Mouse (Mus musculus): ENCODE results near the gene Rcsd1. TPM values are rescaled to one million over a fixed set of nuclear protein-coding genes. Genes with fewer than 3 reads are reported as not detected.

Rcsd1 gene
- polyA plus RNA-seq, 1 experiment from 2014 or later: 47.8 TPM

- no peak overlapping the region for H3K9ac ChIP-seq (ENCODE audit: low read length)
- H3K27ac ChIP-seq (ENCODE audit: low read length): no peak overlapping the region; the same call in 1 of the 2 replicates
- WGBS: 56% methylated on average over 5 of the region's 5 CpGs
- peaks cover 2% of the 10 kb centered on the region; the same call in 1 of the 2 replicates for H3K4me1 ChIP-seq (replicated peaks; ENCODE audit: control insufficient read depth, insufficient read depth, low read length)
- peaks cover 3% of the 10 kb centered on the region; the same call in 1 of the 2 replicates for H3K36me3 ChIP-seq (ENCODE audit: control insufficient read depth, insufficient read depth, low read length)
- no peak for ATAC-seq (ENCODE audit: low read depth)
- H3K9me3 ChIP-seq (ENCODE audit: control insufficient read depth, low read length): no peaks in the 10 kb centered on the region
- no peak overlapping the region for H3K4me2 ChIP-seq (ENCODE audit: low read depth, low read length)
- H3K4me3 ChIP-seq (ENCODE audit: low read length): no peak overlapping the region
- no peaks in the 10 kb centered on the region for H3K27me3 ChIP-seq (ENCODE audit: control insufficient read depth, insufficient read depth, low read depth, low read length)
Observed at GRCm38 (mm10) chr1:165651158-165651557, 58.4 kb downstream of the Rcsd1 start.

GRCm38 (mm10) chr1:165645102-165645501 is 64.5 kb downstream of the Rcsd1 start:
- Histone ChIP-seq H3K4me1 (replicated peaks; ENCODE audit: control insufficient read depth, insufficient read depth, low read length) (peaks cover 3% of the 10 kb centered on the region; the same call in 1 of the 2 replicates), H3K4me3 (ENCODE audit: low read length) (no peak overlapping the region)
- 75% methylated on average over 4 of the region's 4 CpGs for WGBS

GRCm38 (mm10) chr1:165643735-165644134 is 65.8 kb downstream of the Rcsd1 start:
- Histone ChIP-seq H3K9ac (ENCODE audit: low read length) (no peak overlapping the region), H3K4me2 (ENCODE audit: low read depth, low read length) (no peak overlapping the region), H3K4me3 (ENCODE audit: low read length) (no peak overlapping the region), H3K27me3 (ENCODE audit: control insufficient read depth, insufficient read depth, low read depth, low read length) (no peaks in the 10 kb centered on the region), H3K9me3 (ENCODE audit: control insufficient read depth, low read length) (no peaks in the 10 kb centered on the region), H3K4me1 (replicated peaks; ENCODE audit: control insufficient read depth, insufficient read depth, low read length) (peaks cover 3% of the 10 kb centered on the region; the same call in 1 of the 2 replicates), H3K27ac (ENCODE audit: low read length) (no peak overlapping the region), H3K36me3 (ENCODE audit: control insufficient read depth, insufficient read depth, low read length) (no peaks in the 10 kb centered on the region)
- 49% methylated on average over 5 of the region's 5 CpGs for WGBS
- ATAC-seq (ENCODE audit: low read depth): no peak

More at GRCm38 (mm10) chr1:165645102-165645501, 64.5 kb downstream of the Rcsd1 start:
- no peaks in the 10 kb centered on the region for H3K27me3 ChIP-seq (ENCODE audit: control insufficient read depth, insufficient read depth, low read depth, low read length)
- H3K4me2 ChIP-seq (ENCODE audit: low read depth, low read length): no peak overlapping the region
- H3K9ac ChIP-seq (ENCODE audit: low read length): no peak overlapping the region
- H3K36me3 ChIP-seq (ENCODE audit: control insufficient read depth, insufficient read depth, low read length): no peaks in the 10 kb centered on the region
- no peak overlapping the region for H3K27ac ChIP-seq (ENCODE audit: low read length)
- H3K9me3 ChIP-seq (ENCODE audit: control insufficient read depth, low read length): no peaks in the 10 kb centered on the region
- no peak for ATAC-seq (ENCODE audit: low read depth)

GRCm38 (mm10) chr1:165642780-165643311 is 66.7 kb downstream of the Rcsd1 start:
- peak overlapping the region; percentile 86 for H3K9ac ChIP-seq (ENCODE audit: low read length)
- peak overlapping the region; percentile 93 for H3K27ac ChIP-seq (ENCODE audit: low read length)
- WGBS: 0% methylated on average over 16 of the region's 16 CpGs
- peak overlapping the region; percentile 69 for H3K4me2 ChIP-seq (ENCODE audit: low read depth, low read length)
- ATAC-seq (ENCODE audit: low read depth): peak; percentile 74
- H3K27me3 ChIP-seq (ENCODE audit: control insufficient read depth, insufficient read depth, low read depth, low read length): no peaks in the 10 kb centered on the region
- no peaks in the 10 kb centered on the region for H3K9me3 ChIP-seq (ENCODE audit: control insufficient read depth, low read length)
- peak overlapping the region; percentile 77 for H3K4me3 ChIP-seq (ENCODE audit: low read length)
- H3K36me3 ChIP-seq (ENCODE audit: control insufficient read depth, insufficient read depth, low read length): no peaks in the 10 kb centered on the region
- peaks cover 3% of the 10 kb centered on the region; the same call in 1 of the 2 replicates for H3K4me1 ChIP-seq (replicated peaks; ENCODE audit: control insufficient read depth, insufficient read depth, low read length)

DNA sequence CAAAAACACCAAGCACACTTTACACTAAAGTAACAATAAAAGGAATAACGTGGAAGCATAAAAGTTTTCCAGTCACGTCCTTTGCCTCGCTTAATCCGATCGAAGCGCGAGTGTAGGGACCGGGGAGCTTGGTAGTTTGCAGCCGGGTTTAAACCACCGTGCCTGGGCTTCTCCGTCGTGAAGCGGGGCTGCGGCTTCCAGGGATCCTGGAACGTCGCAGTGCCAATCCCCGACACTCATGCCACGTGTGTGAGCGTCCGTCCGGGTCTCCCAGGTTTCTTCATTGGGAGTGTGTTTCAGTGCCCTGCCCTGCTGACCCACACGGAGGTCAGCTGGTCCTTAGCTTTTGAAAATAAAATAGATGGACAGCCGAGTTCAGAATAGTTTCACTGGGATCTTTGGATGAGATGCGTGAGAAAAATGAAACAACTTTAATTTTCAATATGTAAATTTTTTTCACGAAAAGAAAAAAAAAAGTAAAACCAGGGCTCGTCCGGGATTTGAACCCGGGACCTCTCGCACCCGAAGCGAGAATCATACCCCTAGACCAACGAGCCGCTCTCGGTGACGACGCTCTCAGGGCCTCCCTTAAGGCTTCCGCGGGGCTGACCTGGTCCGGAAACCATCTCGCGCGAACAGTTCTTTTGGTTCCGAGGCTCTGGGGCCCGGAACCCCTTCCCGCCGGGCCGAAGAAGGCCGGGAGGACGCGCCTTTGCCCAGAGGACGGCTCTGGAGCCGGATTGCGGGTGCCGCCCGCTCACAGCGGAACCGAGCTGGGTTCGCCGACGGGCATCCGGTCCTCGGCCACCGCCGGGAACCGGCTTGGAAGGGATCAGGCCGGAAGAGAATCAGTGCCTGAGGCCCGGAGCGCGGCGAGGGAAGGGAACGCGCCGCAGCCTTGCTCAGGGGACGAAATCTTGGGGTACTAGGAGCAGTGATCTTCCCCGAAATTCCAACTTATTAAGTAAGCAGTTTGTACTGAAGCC is 67.5 kb downstream of the Rcsd1 start:
- Histone ChIP-seq H3K9me3 (ENCODE audit: control insufficient read depth, low read length) (no peaks in the 10 kb centered on the region), H3K9ac (ENCODE audit: low read length) (peak overlapping the region; percentile 86), H3K27ac (ENCODE audit: low read length) (peak overlapping the region; percentile 93), H3K27me3 (ENCODE audit: control insufficient read depth, insufficient read depth, low read depth, low read length) (no peaks in the 10 kb centered on the region), H3K4me2 (ENCODE audit: low read depth, low read length) (peak overlapping the region; percentile 69), H3K36me3 (ENCODE audit: control insufficient read depth, insufficient read depth, low read length) (no peaks in the 10 kb centered on the region), H3K4me3 (ENCODE audit: low read length) (peak overlapping the region; percentile 77), H3K4me1 (replicated peaks; ENCODE audit: control insufficient read depth, insufficient read depth, low read length) (peaks cover 3% of the 10 kb centered on the region; the same call in 1 of the 2 replicates)
- peak; percentile 88 for ATAC-seq (ENCODE audit: low read depth)
- WGBS: under 1% methylated on average over 75 of the region's 75 CpGs

- peak overlapping the region; percentile 87 for H3K27ac ChIP-seq (ENCODE audit: low read length)
- ATAC-seq (ENCODE audit: low read depth): peak; percentile 68
- no peaks in the 10 kb centered on the region for H3K27me3 ChIP-seq (ENCODE audit: control insufficient read depth, insufficient read depth, low read depth, low read length)
- H3K9ac ChIP-seq (ENCODE audit: low read length): peak overlapping the region; percentile 77
- no peaks in the 10 kb centered on the region for H3K36me3 ChIP-seq (ENCODE audit: control insufficient read depth, insufficient read depth, low read length)
- peak overlapping the region; percentile 60 for H3K4me2 ChIP-seq (ENCODE audit: low read depth, low read length)
- no peaks in the 10 kb centered on the region for H3K9me3 ChIP-seq (ENCODE audit: control insufficient read depth, low read length)
- 5% methylated on average over 16 of the region's 16 CpGs for WGBS
- peak overlapping the region; percentile 77 for H3K4me3 ChIP-seq (ENCODE audit: low read length)
- H3K4me1 ChIP-seq (replicated peaks; ENCODE audit: control insufficient read depth, insufficient read depth, low read length): peaks cover 3% of the 10 kb centered on the region; the same call in 1 of the 2 replicates
Observed at GRCm38 (mm10) chr1:165641271-165641771, 68.2 kb downstream of the Rcsd1 start.

- WGBS: 70% methylated on average over 8 of the region's 8 CpGs
- H3K27me3 ChIP-seq (ENCODE audit: control insufficient read depth, insufficient read depth, low read depth, low read length): no peaks in the 10 kb centered on the region
- no peaks in the 10 kb centered on the region for H3K36me3 ChIP-seq (ENCODE audit: control insufficient read depth, insufficient read depth, low read length)
- no peak overlapping the region for H3K4me3 ChIP-seq (ENCODE audit: low read length)
- peaks cover 26% of the 10 kb centered on the region for H3K4me1 ChIP-seq (replicated peaks; ENCODE audit: control insufficient read depth, insufficient read depth, low read length)
- no peak overlapping the region for H3K9ac ChIP-seq (ENCODE audit: low read length)
- H3K9me3 ChIP-seq (ENCODE audit: control insufficient read depth, low read length): no peaks in the 10 kb centered on the region
- ATAC-seq (ENCODE audit: low read depth): no peak
- no peak overlapping the region for H3K27ac ChIP-seq (ENCODE audit: low read length)
- H3K4me2 ChIP-seq (ENCODE audit: low read depth, low read length): no peak overlapping the region
Observed at GRCm38 (mm10) chr1:165636289-165636688, 73.3 kb downstream of the Rcsd1 start.

DNA sequence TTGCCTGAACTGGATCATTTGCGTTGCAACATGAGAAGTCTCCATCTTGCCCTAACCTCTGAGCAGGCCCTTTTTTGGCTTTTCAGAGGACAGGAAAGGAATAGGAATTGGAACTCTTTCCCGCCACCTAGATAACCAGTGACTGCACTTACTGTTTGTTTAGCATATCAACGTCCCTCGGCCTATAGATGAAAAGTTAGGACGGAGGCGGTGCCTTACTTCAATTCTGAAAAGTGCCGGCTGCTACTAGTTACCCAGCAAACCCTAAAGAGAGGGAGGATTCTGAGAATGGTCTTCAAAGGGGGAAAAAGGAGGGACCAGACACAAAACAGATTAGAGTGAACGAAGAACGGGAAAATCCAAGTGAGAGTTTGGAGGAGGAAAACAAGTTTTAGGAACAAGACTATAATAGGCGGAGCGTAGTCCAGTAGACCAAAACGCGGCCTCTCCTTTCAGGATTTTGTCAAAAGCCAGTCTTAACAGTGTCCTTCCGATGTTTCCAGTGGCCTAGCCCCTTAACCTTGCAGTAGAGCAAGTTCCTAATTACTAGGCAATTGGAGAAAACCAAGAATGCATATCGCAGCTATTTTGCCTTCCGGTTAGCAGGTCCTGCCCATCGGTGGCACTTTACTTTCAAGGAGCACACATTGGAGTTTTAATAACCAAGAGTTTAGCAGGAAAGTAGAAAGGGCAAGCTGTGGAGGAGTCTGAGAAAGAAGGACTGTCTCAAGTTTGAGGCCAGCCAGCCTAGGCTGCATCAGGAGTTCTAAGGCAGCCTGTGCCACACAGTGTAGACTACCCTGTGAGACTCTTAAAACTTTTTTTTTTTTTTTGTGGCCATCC is 74.3 kb downstream of the Rcsd1 start:
- 22% methylated on average over 17 of the region's 17 CpGs for WGBS
- Histone ChIP-seq H3K4me2 (ENCODE audit: low read depth, low read length) (peak overlapping the region; percentile 70), H3K27me3 (ENCODE audit: control insufficient read depth, insufficient read depth, low read depth, low read length) (no peaks in the 10 kb centered on the region), H3K27ac (ENCODE audit: low read length) (peak overlapping the region; percentile 91), H3K9me3 (ENCODE audit: control insufficient read depth, low read length) (no peaks in the 10 kb centered on the region), H3K9ac (ENCODE audit: low read length) (peak overlapping the region; percentile 67), H3K36me3 (ENCODE audit: control insufficient read depth, insufficient read depth, low read length) (no peaks in the 10 kb centered on the region), H3K4me1 (replicated peaks; ENCODE audit: control insufficient read depth, insufficient read depth, low read length) (peaks cover 34% of the 10 kb centered on the region), H3K4me3 (ENCODE audit: low read length) (peak overlapping the region; percentile 82)
- ATAC-seq (ENCODE audit: low read depth): peak; percentile 9
